ENCODE assay signal across 18 mouse cellular contexts in genomic region chr1:176849377-176849776, GRCm38 (mm10). TPM values are rescaled to one million over a fixed set of nuclear protein-coding genes. Genes with fewer than 3 reads are reported as not detected.
DNase-seq lines count a peak whose midpoint lies in the region; TF ChIP-seq lines count a peak whose summit lies in the region.
"Had no signal": no experiment of that assay in that cellular context is flagged by ENCODE, and none has a peak within 500 bp of the region (broad histone marks: within the 10 kb centered on the region; RNA-seq: fewer than 3 reads in every experiment).

No protein-coding gene starts in this region.

- no peak for TF ChIP-seq POLR2A in embryonic fibroblast, embryonic 13.5 days (IDR thresholded peaks at IDR 0.05; ENCODE audit: low read depth, low read length)

- peak; percentile 37 to 53 for DNase-seq in heart, adult 18-20 months
- DNase-seq in heart, embryonic 10.5 days (ENCODE audit: low spot score): no peak
- peak; percentile 43 for DNase-seq in lung, postnatal 10 days
- DNase-seq in lung, postnatal 25 days (ENCODE audit: low spot score): no peak
- DNase-seq in gastrocnemius, postnatal 25 days: peak; percentile 56
- DNase-seq in retina, postnatal 1 day: no peak
- no peak for DNase-seq in left cerebral cortex, adult 11 months (ENCODE audit: low spot score)
- DNase-seq: adrenal gland, postnatal 14 days; cerebellum, adult 11 months; cerebellum, postnatal 25 days; kidney, postnatal 36 days; right cerebral cortex, adult 18-20 months; thymus, adult 18-20 months had no signal

- H3K27ac ChIP-seq in heart, embryonic 10.5 days: no peak overlapping the region
- H3K27ac ChIP-seq in embryonic fibroblast, embryonic 13.5 days (ENCODE audit: insufficient read depth, low read length): peak overlapping the region; percentile 23; the same call in 1 of the 2 replicates
- H3K27ac ChIP-seq: forebrain, embryonic 13.5 days; hindbrain, embryonic 15.5 days; limb, embryonic 13.5 days; liver, embryonic 14.5 days had no signal

- no peak for TF ChIP-seq CTCF in embryonic fibroblast, embryonic 13.5 days (IDR thresholded peaks at IDR 0.05; ENCODE audit: borderline replicate concordance, insufficient read depth, low read length)

- peaks cover 37% of the 10 kb centered on the region for H3K36me3 ChIP-seq in heart, embryonic 10.5 days

- H3K4me3 ChIP-seq in heart, embryonic 10.5 days: no peak overlapping the region
- H3K4me3 ChIP-seq in embryonic fibroblast, embryonic 13.5 days (ENCODE audit: insufficient read depth, low read length): no peak overlapping the region
- H3K4me3 ChIP-seq: forebrain, embryonic 13.5 days; hindbrain, embryonic 15.5 days; limb, embryonic 13.5 days had no signal

- WGBS in heart, embryonic 10.5 days: 92% methylated on average over 2 of the region's 2 CpGs

- H3K4me1 ChIP-seq in heart, embryonic 10.5 days: peaks cover 4% of the 10 kb centered on the region; the same call in 1 of the 2 replicates
- H3K4me1 ChIP-seq in embryonic fibroblast, embryonic 13.5 days (ENCODE audit: control insufficient read depth, insufficient read depth, low read length): peaks cover 2% of the 10 kb centered on the region; the same call in 1 of the 2 replicates
- H3K4me1 ChIP-seq: forebrain, embryonic 13.5 days; hindbrain, embryonic 15.5 days had no signal

- H3K9me3 ChIP-seq in heart, embryonic 10.5 days: no peaks in the 10 kb centered on the region; the same call in 1 of the 2 replicates
- H3K9me3 ChIP-seq: hindbrain, embryonic 15.5 days had no signal

- no peaks in the 10 kb centered on the region for H3K27me3 ChIP-seq in heart, embryonic 10.5 days (ENCODE audit: insufficient read depth, poor library complexity, severe bottlenecking)
- H3K27me3 ChIP-seq: forebrain, embryonic 13.5 days; hindbrain, embryonic 15.5 days; limb, embryonic 13.5 days had no signal

RNA-seq across cellular contexts. Expression of gene Sdccag8, which starts 34.9 kb away (rescaled TPM):
- 1 to 10 TPM; 3.0 to 4.3 TPM for total RNA-seq in heart, adult 18-20 months (2021)
- 10.0 and 10.4 TPM in 2 replicates for polyA plus RNA-seq in heart, embryonic 10.5 days (2016; fragmentation: Nextera tagmentation; extraction: Ambion mirVana)
- 14.0 and 14.3 TPM in 2 replicates for polyA plus RNA-seq in embryonic fibroblast, embryonic 13.5 days (2011; ENCODE audit: insufficient read length, low read depth, missing spikeins)
- 1 to 10 TPM; 3.8 to 3.9 TPM for total RNA-seq in gastrocnemius, postnatal 25 days (2021)

RNA-seq across cellular contexts. Expression of gene Cep170, which starts 35.5 kb away (rescaled TPM):
- 10 to 100 TPM; 18.4 to 25.2 TPM for total RNA-seq in heart, adult 18-20 months (2021)
- 24.6 and 25.1 TPM in 2 replicates for polyA plus RNA-seq in heart, embryonic 10.5 days (2016; fragmentation: Nextera tagmentation; extraction: Ambion mirVana)
- polyA plus RNA-seq in embryonic fibroblast, embryonic 13.5 days (2011; ENCODE audit: insufficient read length, low read depth, missing spikeins): 117 and 137 TPM in 2 replicates
- 10 to 100 TPM; 15.6 to 19.2 TPM for total RNA-seq in gastrocnemius, postnatal 25 days (2021)

Comparison
In these comparisons a context has a peak if more than half of its experiments do, and no peak if none do; other contexts are left out.
1. DNase-seq: peak in heart, adult 18-20 months (2 of 2), lung, postnatal 10 days (single experiment) and gastrocnemius, postnatal 25 days (single experiment); none in heart, embryonic 10.5 days (single experiment), lung, postnatal 25 days (single experiment), retina, postnatal 1 day (single experiment) and left cerebral cortex, adult 11 months (single experiment).